Mouse (Mus musculus) limb, embryonic 14.5 days (tissue): Measurements from ENCODE around the gene Steap3. TPM values are rescaled to one million over a fixed set of nuclear protein-coding genes. Genes with fewer than 3 reads are reported as not detected.
"Not testable (repeated sequence)": the region's sequence is repeated elsewhere in the genome, so short reads cannot be mapped to it uniquely, and the experiment has no call there.

Experiments
- ATAC-seq: fragments of 200-750 bp; cut with Nextera tagmentation; 2 replicates; pipeline ENCODE4 v1.8.0; 2017; ENCODE audit warnings: low read depth, moderate number of reproducible peaks, moderate TSS enrichment; ENCODE audit not compliant: low FRiP score
- DNase-seq: peaks from one replicate; pipeline ENCODE4 v3.0.0-alpha.2; 2015; ENCODE audit warnings: low spot score
- H3K27ac ChIP-seq: fragments of 300-500 bp; sonication (generic); replicated peaks from 2 replicates; pipeline ENCODE4 v1.5.1; 2014; ENCODE audit warnings: low read depth, mild to moderate bottlenecking, low read length, moderate library complexity, mixed read lengths
- H3K27me3 ChIP-seq: fragments of 300-500 bp; sonication (generic); 2 replicates; pipeline ENCODE4 v1.6.1; 2014; ENCODE audit warnings: low read length, mixed read lengths; ENCODE audit not compliant: control insufficient read depth, insufficient read depth
- H3K36me3 ChIP-seq: fragments of 300-500 bp; sonication (generic); 2 replicates; pipeline ENCODE4 v1.6.1; 2014; ENCODE audit warnings: mild to moderate bottlenecking, low read length, moderate library complexity, mixed read lengths; ENCODE audit not compliant: control insufficient read depth, insufficient read depth
- H3K4me1 ChIP-seq: fragments of 300-500 bp; sonication (generic); 2 replicates; pipeline ENCODE4 v1.6.1; 2014; ENCODE audit warnings: antibody characterized with exemption, low read length, mixed read lengths; ENCODE audit not compliant: control insufficient read depth, insufficient read depth
- H3K4me2 ChIP-seq: fragments of 300-500 bp; sonication (generic); replicated peaks from 2 replicates; pipeline ENCODE4 v1.6.1; 2014; ENCODE audit warnings: low read depth, mild to moderate bottlenecking, low read length, moderate library complexity; ENCODE audit not compliant: severe bottlenecking
- H3K4me3 ChIP-seq: fragments of 300-500 bp; sonication (generic); replicated peaks from 2 replicates; pipeline ENCODE4 v1.5.1; 2014; ENCODE audit warnings: low read length
- H3K9ac ChIP-seq: fragments of 300-500 bp; sonication (generic); 2 replicates; pipeline ENCODE4 v1.6.1; 2014; ENCODE audit warnings: mild to moderate bottlenecking, low read depth, low read length, moderate library complexity; ENCODE audit not compliant: severe bottlenecking
- H3K9me3 ChIP-seq: fragments of 300-500 bp; sonication (generic); 2 replicates; pipeline ENCODE4 v1.6.1; 2016; ENCODE audit warnings: low read length; ENCODE audit not compliant: control insufficient read depth
- POLR2A ChIP-seq: fragments of 200-500 bp; IDR thresholded peaks from 2 replicates; pipeline ENCODE4 v1.8.0; 2012; ENCODE audit warnings: inconsistent platforms, mild to moderate bottlenecking, moderate library complexity, borderline replicate concordance; ENCODE audit not compliant: insufficient read depth, insufficient read length; ENCODE audit errors: extremely low read depth
- WGBS: fragments of 180-500 bp; shearing (Covaris S2); extraction: QIAGEN DNeasy Blood & Tissue Kit; methylation state at CpG from one replicate; pipeline ENCODE4 v1.1.7; 2014; 5-methylcytosine and 5-hydroxymethylcytosine counted together
- polyA plus RNA-seq, 2 experiments: library from polyadenylated mRNA; depleted of rRNA in 1 of 2; stranded (reverse) in 1 of 2; unstranded in 1 of 2; fragments of >200 nt; fragmentation: Nextera tagmentation in 1 of 2; extraction: Ambion mirVana in 1 of 2; gene quantifications; 2 replicates each; pipeline versions ENCODE4 v1.2.1 to v1.2.3; 2012 to 2014

The Steap3 gene
- polyA plus RNA-seq, 2 experiments: 8.1 to 9.1 TPM

GRCm38 (mm10) chr1:120289843-120290242 is 17.3 kb upstream of the Steap3 start:
- WGBS: 63% methylated on average over 2 of the region's 2 CpGs
- no peak for DNase-seq
- Histone ChIP-seq H3K27me3 (no peaks in the 10 kb centered on the region), H3K4me2 (no peak overlapping the region), H3K9ac (no peak overlapping the region), H3K4me3 (no peak overlapping the region), H3K27ac (no peak overlapping the region), H3K4me1 (no peaks in the 10 kb centered on the region), H3K9me3 (no peaks in the 10 kb centered on the region), H3K36me3 (no peaks in the 10 kb centered on the region)
- no peak for ATAC-seq
- no peak for TF ChIP-seq POLR2A

- no peak overlapping the region for H3K9ac ChIP-seq
- 49% methylated on average over 4 of the region's 4 CpGs for WGBS
- TF ChIP-seq POLR2A: no peak
Measured at GRCm38 (mm10) chr1:120287679-120288078, 15.2 kb upstream of the Steap3 start.

GRCm38 (mm10) chr1:120276058-120276457 is 3.6 kb upstream of the Steap3 start:
- not testable (repeated sequence) for H3K9me3 ChIP-seq, H3K9ac ChIP-seq, H3K4me3 ChIP-seq, H3K4me1 ChIP-seq, H3K27me3 ChIP-seq, ATAC-seq, H3K4me2 ChIP-seq, H3K27ac ChIP-seq, H3K36me3 ChIP-seq, DNase-seq
- 78% methylated on average over 1 of the region's 1 CpGs for WGBS

More at GRCm38 (mm10) chr1:120287679-120288078, 15.2 kb upstream of the Steap3 start:
- DNase-seq (no peak), ATAC-seq (no peak)
- H3K4me1 ChIP-seq: no peaks in the 10 kb centered on the region
- no peak overlapping the region for H3K4me2 ChIP-seq
- H3K36me3 ChIP-seq: no peaks in the 10 kb centered on the region
- no peaks in the 10 kb centered on the region for H3K9me3 ChIP-seq
- no peak overlapping the region for H3K27ac ChIP-seq
- no peaks in the 10 kb centered on the region for H3K27me3 ChIP-seq
- H3K4me3 ChIP-seq: no peak overlapping the region

GRCm38 (mm10) chr1:120275224-120275623 is 2.7 kb upstream of the Steap3 start:
- ATAC-seq (no peak), DNase-seq (no peak)
- Histone ChIP-seq H3K27ac (no peak overlapping the region), H3K9ac (no peak overlapping the region), H3K27me3 (no peaks in the 10 kb centered on the region), H3K4me2 (no peak overlapping the region), H3K36me3 (no peaks in the 10 kb centered on the region), H3K4me3 (no peak overlapping the region), H3K4me1 (no peaks in the 10 kb centered on the region), H3K9me3 (no peaks in the 10 kb centered on the region)
- 78% methylated on average over 3 of the region's 3 CpGs for WGBS
- TF ChIP-seq POLR2A: no peak

GRCm38 (mm10) chr1:120270882-120271281 is 1.6 kb downstream of the Steap3 start:
- Histone ChIP-seq H3K27me3 (no peaks in the 10 kb centered on the region), H3K4me1 (no peaks in the 10 kb centered on the region), H3K36me3 (no peaks in the 10 kb centered on the region), H3K27ac (no peak overlapping the region), H3K9me3 (no peaks in the 10 kb centered on the region), H3K4me3 (no peak overlapping the region), H3K4me2 (no peak overlapping the region), H3K9ac (no peak overlapping the region)
- ATAC-seq: no peak
- 79% methylated on average over 3 of the region's 3 CpGs for WGBS
- TF ChIP-seq POLR2A: no peak
- no peak for DNase-seq

- H3K27ac ChIP-seq: no peak overlapping the region
- no peak overlapping the region for H3K9ac ChIP-seq
- DNase-seq: no peak
- WGBS: 62% methylated on average over 7 of the region's 7 CpGs
- no peak overlapping the region for H3K4me3 ChIP-seq
- H3K4me2 ChIP-seq: no peak overlapping the region
- no peak for TF ChIP-seq POLR2A
- H3K4me1 ChIP-seq: no peaks in the 10 kb centered on the region
- no peaks in the 10 kb centered on the region for H3K36me3 ChIP-seq
- no peaks in the 10 kb centered on the region for H3K27me3 ChIP-seq
- no peaks in the 10 kb centered on the region for H3K9me3 ChIP-seq
- no peak for ATAC-seq
Measured at GRCm38 (mm10) chr1:120270115-120270514, 2.4 kb downstream of the Steap3 start.
